Comparison of ENCODE assay signal across 10 mouse cellular contexts in the genomic region with DNA sequence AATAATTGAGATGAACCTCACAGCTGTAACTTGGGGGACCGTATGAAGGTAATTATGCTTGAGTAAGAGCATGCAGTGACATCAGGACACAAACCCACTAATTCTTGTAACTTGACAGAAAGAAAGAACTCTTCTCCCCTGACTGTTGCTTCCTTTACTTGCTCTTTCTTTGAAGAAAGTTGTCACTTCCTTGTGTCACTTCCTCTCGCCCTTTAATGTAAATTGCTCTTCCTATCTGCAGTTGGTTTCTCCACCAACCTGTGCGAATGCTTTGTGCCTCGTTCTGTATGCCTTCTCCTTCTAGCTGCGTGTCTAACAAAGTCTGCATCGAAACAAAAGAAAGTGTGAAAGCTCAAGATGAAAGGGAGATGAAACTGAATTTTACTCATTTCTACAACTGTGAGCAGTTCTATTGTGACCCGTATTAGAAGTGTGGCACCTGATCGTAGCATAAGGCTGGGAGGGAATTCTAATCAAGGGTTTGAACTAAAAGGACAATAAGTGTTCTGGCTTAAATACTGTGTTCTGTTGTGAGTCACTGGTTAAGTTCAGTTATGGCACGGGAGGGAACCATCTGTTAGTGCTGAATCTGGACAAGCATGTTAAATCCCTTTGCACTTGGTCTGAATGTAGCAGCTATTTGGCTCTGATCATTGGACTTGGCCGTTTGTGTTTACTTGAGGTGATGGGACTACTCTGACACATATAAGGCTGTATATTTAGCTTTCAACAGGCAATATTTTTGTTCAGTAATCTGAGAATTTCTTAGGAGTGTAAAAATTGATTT.
DNase-seq lines count a peak whose midpoint lies in the region; ATAC-seq lines count a peak whose summit lies in the region.
"Had no signal": no experiment of that assay in that cellular context is flagged by ENCODE, and none has a peak within 500 bp of the region (broad histone marks: within the 10 kb centered on the region; RNA-seq: fewer than 3 reads in every experiment).

No protein-coding gene starts in this region.

- DNase-seq in cerebellum, adult 9-10 months = peak; percentile 19
- DNase-seq in cerebellum, adult 11 months = no peak
- peak; percentile 8 to 44 for DNase-seq in thymus, postnatal 10 days (ENCODE audit: low spot score in 2 of 2)
- DNase-seq in right cerebral cortex, postnatal 4 days = no peak
- no peak for DNase-seq in left cerebral cortex, postnatal 36 days (ENCODE audit: low spot score in 2 of 2)
- DNase-seq in adrenal gland, adult 2 months = no peak
- DNase-seq: cerebellum, adult 9-11 months; right cerebral cortex, postnatal 25 days had no signal

- peak; percentile 91 for ATAC-seq in CD4-positive, CD25-positive, alpha-beta regulatory T cell, adult 4 months
- ATAC-seq in inflammation-experienced regulatory T-cells, adult 6 months = peak; percentile 96

- intact Hi-C loops in left cerebral cortex, postnatal 36 days (cut with DNase I) = no loop called here

Comparison
In these comparisons a context has a peak if more than half of its experiments do, and no peak if none do; other contexts are left out.
1. DNase-seq: peak in cerebellum, adult 9-10 months (single experiment) and thymus, postnatal 10 days (2 of 2); none in cerebellum, adult 11 months (single experiment), right cerebral cortex, postnatal 4 days (single experiment), left cerebral cortex, postnatal 36 days (0 of 2) and adrenal gland, adult 2 months (single experiment).